Mouse (Mus musculus) frontal cortex, postnatal 14 days (tissue): Measurements from ENCODE around the gene Fbxw4.

Source experiments
- DNase-seq, 2 experiments: peaks; one replicate each; pipeline ENCODE4 v3.0.0; 2022; ENCODE audit warnings: low spot score in 2 of 2

Fbxw4 gene

GRCm38 (mm10) chr19:45541409-45542041, 118.6 kb downstream of the Fbxw4 start:
- no peak for DNase-seq

DNA sequence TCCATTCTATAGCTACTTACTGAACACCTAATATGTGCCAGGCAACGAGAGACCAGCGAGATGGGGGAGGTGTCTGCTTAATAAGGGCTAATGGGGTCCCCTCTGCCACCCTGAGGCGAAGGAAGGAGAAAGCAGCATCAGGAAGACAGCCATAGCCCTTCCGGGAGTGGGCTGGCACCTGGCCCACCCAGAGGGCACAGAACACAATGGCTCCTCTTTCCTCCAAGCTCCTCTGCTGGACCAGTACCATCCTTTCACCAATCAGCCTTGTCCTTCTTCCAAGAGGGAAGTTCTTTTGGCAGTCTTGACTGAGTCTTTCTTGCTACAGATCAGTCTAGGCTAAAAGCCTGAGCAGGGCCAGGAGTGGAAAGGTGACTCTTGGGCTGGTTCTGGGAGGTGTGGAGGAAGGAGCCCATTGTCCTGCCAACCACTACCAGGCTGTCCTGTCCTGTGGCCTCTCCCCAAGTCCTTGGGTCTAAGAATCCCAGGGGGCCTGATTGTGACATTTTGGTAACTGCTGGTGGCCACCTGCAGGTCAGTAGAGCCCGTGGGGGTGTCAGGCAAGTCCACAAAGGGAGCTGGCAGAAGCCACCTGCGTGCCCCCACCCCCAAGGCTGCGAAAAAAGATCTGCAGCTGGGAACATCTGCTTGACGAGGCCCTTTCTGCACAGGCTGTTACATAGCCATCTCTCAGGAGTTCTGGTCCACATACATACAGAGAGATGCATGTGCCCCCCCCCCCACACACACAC, 119.3 kb downstream of the Fbxw4 start:
- no peak for DNase-seq

DNA sequence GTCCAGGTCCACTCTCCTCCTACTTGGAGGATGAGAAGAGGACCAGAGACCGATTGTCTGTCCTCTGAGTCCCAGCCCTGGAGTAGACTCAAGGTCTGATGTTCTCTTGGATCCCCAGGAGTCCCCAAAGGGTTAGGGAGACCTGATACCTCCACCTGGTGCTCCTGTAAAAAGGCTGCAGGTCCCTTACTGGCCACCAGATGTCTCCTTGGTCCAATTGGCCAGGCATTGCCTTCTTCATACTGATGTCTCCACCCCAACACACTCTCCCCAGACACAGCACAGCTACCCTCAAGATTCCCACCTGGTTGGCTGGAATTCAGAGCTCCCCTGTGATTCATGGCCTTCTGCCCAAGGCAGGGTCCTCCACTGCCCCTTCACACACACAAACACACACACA, 122.6 kb downstream of the Fbxw4 start:
- DNase-seq: no peak

GRCm38 (mm10) chr19:45535929-45536328, 124.2 kb downstream of the Fbxw4 start:
- DNase-seq: no peak

DNA sequence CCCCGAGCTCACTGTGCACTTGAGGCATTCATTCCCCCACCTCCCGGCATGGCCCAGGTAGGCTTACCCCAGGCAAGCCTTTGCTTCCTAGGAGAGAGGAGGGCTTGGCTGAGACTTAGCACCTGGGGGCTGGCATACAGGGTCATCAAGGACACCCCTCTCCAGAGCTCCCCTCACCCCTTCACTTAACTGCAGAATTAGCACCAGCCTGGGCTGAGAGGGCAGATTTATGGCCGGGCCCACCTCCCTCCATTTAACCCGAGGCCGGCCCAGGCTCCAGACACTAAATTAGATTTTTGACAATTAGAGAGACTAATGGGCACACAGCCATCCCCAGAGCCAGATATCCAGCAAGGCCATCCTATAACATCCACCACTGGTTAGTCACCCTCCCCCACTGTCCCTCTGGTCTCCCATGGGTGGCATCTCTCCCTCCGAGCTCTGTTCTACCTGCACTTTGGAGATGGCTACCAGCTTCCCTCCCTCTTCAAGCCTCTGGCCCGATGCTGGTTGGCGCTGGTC, 124.8 kb downstream of the Fbxw4 start:
- no peak for DNase-seq

- DNase-seq: no peak
Measured at GRCm38 (mm10) chr19:45533617-45534016, 126.5 kb downstream of the Fbxw4 start.

GRCm38 (mm10) chr19:45531554-45531953, 128.6 kb downstream of the Fbxw4 start:
- DNase-seq: no peak

GRCm38 (mm10) chr19:45530200-45530995, 129.7 kb downstream of the Fbxw4 start:
- no peak for DNase-seq

DNA sequence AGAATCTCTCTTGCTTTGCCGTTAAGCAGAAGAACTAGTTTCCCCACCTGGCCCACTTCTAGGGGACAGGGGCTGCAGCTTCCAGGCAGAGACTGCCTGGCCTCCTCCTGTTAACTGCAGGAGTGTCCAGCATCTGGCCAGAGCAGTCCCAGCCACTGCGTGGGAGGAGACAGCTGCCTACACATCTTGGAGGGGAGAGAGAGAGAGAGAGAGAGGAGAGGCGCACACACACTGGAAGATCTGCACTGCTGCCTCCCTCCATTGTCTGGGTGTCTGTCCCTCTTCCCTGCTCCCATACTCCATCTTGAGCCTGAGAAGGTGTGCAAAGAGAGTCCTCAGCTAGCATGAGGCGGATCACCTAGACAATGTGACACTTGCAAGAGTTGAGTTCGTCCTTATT, 130.8 kb downstream of the Fbxw4 start:
- DNase-seq: no peak
